7 mouse cellular contexts compared by ENCODE assay signal in the genomic region with DNA sequence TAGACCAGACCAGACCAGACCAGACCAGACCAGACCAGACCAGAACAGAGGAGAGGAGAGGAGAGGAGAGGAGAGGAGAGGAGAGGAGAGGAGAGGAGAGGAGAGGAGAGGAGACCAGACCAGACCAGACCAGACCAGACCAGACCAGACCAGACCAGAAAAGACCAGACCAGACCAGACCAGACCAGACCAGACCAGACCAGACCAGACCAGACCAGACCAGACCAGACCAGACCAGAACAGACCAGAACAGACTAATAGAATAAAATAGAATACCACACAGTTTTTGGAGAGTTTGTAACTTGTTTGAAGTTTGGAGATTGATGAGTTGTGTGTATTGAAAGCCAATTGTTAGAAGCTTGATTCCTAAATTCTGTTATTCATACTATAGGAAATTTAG.
DNase-seq lines count a peak whose midpoint lies in the region.
"Not testable (repeated sequence)": the region's sequence is repeated elsewhere in the genome, so short reads cannot be mapped to it uniquely, and the experiment has no call there.

No protein-coding gene starts in this region.

- intact Hi-C loops in heart, postnatal 14 days (cut with DNase I); left cerebral cortex, postnatal 14 days (cut with DNase I): not testable (repeated sequence)

- DNase-seq in cerebellum, adult 11-12 months, result peak; percentile 26
- DNase-seq in gastrocnemius, adult 18-20 months (ENCODE audit: low spot score), result peak; percentile 59
- peak; percentile 37 to 41 for DNase-seq in heart, postnatal 14 days
- peak; percentile 41 for DNase-seq in layer of hippocampus, adult 11-12 months (ENCODE audit: low spot score)
- DNase-seq in left cerebral cortex, postnatal 14 days (ENCODE audit: low spot score in 2 of 2), result peak; percentile 50 to 66
- DNase-seq in ovary, postnatal 14 days (ENCODE audit: low spot score), result peak; percentile 30
- peak; percentile 67 to 74 for DNase-seq in thymus, adult 18-20 months

Comparison
In these comparisons a context has a peak if more than half of its experiments do, and no peak if none do; other contexts are left out.
1. Peak in every context shown above with its lines: DNase-seq.